Mouse (Mus musculus): ENCODE data around the gene Hand1. TPM values are rescaled to one million over a fixed set of nuclear protein-coding genes. Genes with fewer than 3 reads are reported as not detected.

The Hand1 gene
- not detected in 2 replicates for polyA plus RNA-seq (2012; ENCODE audit: low replicate concordance)

DNA sequence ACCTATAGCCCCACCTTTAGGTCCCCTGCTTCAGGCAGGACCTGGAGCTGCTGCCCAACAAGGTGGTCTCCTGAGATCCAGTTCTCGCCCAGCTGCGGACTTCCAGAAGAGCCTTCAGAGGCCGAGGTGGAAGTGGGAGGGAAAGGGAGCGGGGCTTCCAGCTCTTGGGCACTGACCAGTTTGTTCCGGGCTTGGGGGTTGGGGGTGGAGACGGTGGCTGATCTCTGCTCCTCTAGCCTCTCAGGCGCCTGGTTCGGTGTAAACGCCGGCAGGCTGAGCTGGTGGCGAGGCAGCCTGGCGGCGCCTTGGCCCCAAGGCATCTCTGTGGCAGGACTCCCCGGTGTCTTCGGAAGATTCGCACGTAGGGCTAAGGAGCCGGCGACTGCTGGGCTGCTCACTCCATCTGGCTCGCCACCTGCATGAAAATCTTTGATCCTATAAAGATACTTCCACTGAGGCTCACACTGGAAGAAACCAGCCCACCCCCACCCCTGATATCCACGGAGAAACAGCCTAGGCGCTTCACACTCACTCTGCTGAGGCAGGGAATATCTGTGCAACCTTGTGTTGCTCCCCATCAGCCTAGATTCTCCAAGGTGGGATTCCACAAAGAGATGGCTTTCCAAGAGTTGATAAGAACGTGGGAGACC lies at the start of gene Hand1:
Gene Hand1, minus strand, starts transcription at position 267 of the 650 bp plus-strand sequence.

DNA sequence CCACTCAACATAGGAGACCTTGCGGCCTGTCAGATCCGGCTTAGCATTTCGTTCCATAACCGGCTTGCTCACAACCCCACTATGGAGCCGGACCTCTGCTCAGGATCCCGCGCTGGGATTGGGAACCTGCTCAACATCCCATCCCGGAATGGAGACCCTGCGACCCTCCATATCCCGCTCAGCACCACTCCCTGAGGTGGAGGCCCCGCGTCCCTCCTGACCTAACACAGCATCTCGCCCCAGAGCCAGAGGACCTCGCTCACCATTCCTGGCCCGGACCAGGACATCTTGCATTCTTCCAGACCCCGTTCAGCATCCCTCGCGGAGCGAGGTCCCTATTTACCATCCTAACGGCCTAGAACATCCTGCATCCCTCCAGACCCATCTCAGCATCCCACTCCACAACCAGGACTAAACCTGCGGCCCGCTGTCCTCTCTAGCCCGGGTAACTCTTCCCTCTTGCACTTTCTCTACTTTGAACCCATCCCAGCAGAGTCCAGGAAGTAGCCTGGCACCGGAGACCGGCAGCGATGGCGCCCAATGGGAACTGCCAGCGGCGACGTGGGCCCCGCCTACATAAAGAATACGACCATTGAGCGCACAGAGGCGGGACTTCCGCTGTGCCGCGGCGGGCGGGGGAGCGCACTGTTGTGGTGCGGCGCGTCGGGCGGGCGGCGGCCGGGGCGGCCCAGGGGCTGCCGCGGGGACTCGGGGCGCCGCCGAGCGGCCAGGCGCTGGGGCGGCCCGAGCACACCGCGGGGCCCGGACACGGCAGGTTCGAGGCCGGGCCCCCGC lies 31.4 kb downstream of the Hand1 start, which contains the start of gene Sap30l:
Gene Sap30l, plus strand, starts transcription at position 667 of the 795 bp plus-strand sequence.

Other genes starting within 250 kb of the Hand1 start
- 10.8 and 20.3 TPM in 2 replicates for gene Galnt10, start 187.4 kb downstream of the Hand1 start, polyA plus RNA-seq (2012; ENCODE audit: low replicate concordance)
- gene Sap30l, start 31.2 kb downstream of the Hand1 start, polyA plus RNA-seq (2012; ENCODE audit: low replicate concordance), result 35.1 and 69.2 TPM in 2 replicates
- 50.8 and 54.3 TPM in 2 replicates for gene Larp1, start 176.2 kb upstream of the Hand1 start, polyA plus RNA-seq (2012; ENCODE audit: low replicate concordance)

All from hematopoietic multipotent progenitor cell, adult 10-12 weeks (in vitro differentiated cells).